Mouse (Mus musculus): ENCODE results near the gene Tmub1.

DNA sequence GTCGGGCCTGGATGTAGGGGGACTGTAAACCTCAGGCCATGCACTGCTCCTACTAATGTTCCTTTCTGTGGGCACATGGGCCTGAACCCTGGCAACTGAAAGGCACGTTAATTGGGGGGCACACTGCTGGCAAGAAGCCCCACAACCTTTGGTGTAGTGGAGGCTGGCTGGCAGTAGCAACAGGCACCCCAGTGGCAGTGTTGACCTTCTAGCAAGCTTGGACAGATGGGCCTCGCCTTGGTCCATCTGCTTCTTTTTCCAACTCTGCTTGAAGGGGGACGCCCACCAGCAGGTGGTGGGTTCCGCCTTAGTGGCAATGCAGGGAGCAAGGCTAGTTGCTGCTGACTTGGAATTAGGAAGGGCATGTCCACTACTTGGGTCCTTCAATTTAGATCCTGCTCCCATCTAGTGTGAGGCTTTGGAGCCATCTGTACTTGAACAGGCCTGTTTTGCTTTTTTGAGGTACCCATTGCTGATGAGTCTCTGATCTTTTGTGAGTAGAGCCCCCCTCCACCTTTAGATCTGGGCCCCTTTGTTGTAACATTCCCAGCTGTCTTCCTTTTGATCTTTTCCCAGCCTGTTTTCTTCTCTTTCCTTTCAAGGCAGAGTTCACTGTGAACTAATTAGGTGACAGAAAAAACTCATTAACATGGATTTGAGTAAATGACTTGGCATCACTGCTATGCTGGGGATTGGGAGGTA lies 5.8 kb upstream of the Tmub1 start:
- no peak for TF ChIP-seq CTCF (IDR thresholded peaks at IDR 0.05; ENCODE audit: extremely low read depth, insufficient read depth, low read length)
- TF ChIP-seq POLR2A (IDR thresholded peaks at IDR 0.05; ENCODE audit: extremely low read depth, insufficient read depth, low read length), result no peak

All from cortical plate, adult 2 months (tissue).